Mouse (Mus musculus) neural tube, embryonic 15.5 days (tissue): ENCODE measurements around the gene Dclre1a. TPM values are rescaled to one million over a fixed set of nuclear protein-coding genes. Genes with fewer than 3 reads are reported as not detected.

Experiments
- polyA plus RNA-seq: library from polyadenylated mRNA; unstranded; fragments of >200 nt; fragmentation: Nextera tagmentation; extraction: Ambion mirVana; gene quantifications from 2 replicates; pipeline ENCODE4 v1.2.1, GENCODE M21; 2015

Gene Dclre1a
- polyA plus RNA-seq, 1 experiment from 2014 or later: 13.2 TPM

Other genes starting within 250 kb of the Dclre1a start
- 0.63 and 0.65 TPM in 2 replicates for gene Nrap, start 158.2 kb downstream of the Dclre1a start, polyA plus RNA-seq
- gene Casp7, start 151.1 kb downstream of the Dclre1a start, polyA plus RNA-seq: 20.8 and 25.5 TPM in 2 replicates
- 0.19 and 0.27 TPM in 2 replicates for gene Plekhs1, start 86.6 kb downstream of the Dclre1a start, polyA plus RNA-seq
- 6.5 and 8.6 TPM in 2 replicates for gene Nhlrc2, start within 50 bp of the Dclre1a start, polyA plus RNA-seq
- 1.0 and 1.1 TPM in 2 replicates for gene Adrb1, start 174.0 kb upstream of the Dclre1a start, polyA plus RNA-seq